Mouse (Mus musculus) liver, postnatal 0 days (tissue): ENCODE measurements at regions not wholly inside any gene's neighbourhood (a gene's known extent, or its start where the extent isn't known, plus 50 kb on each side); places are given as distances from the start of the nearest gene placed in this dataset.

Experiments
- ATAC-seq: fragments of 200-750 bp; cut with Nextera tagmentation; 2 replicates; pipeline ENCODE4 v1.8.0; 2017; ENCODE audit warnings: mild to moderate bottlenecking, moderate library complexity
- DNase-seq: peaks from one replicate; pipeline ENCODE4 v3.0.0-alpha.2; 2016
- H3K27ac ChIP-seq: fragments of 300-500 bp; sonication (generic); 2 replicates; pipeline ENCODE4 v1.5.1; 2014; ENCODE audit warnings: antibody characterized with exemption, moderate library complexity, mild to moderate bottlenecking, low read depth
- H3K27me3 ChIP-seq: fragments of 300-500 bp; sonication (generic); 2 replicates; pipeline ENCODE4 v1.6.1; 2014; ENCODE audit warnings: low read length, control low read depth, mixed read lengths; ENCODE audit not compliant: insufficient read depth
- H3K36me3 ChIP-seq: fragments of 300-500 bp; sonication (generic); replicated peaks from 2 replicates; pipeline ENCODE4 v1.6.1; 2014; ENCODE audit warnings: mild to moderate bottlenecking, control low read depth, low read length, moderate library complexity, mixed read lengths; ENCODE audit not compliant: insufficient read depth
- H3K4me1 ChIP-seq: fragments of 300-500 bp; sonication (generic); 2 replicates; pipeline ENCODE4 v1.6.1; 2014; ENCODE audit warnings: antibody characterized with exemption, mild to moderate bottlenecking, control low read depth; ENCODE audit not compliant: insufficient read depth
- H3K4me2 ChIP-seq: fragments of 300-500 bp; sonication (generic); 2 replicates; pipeline ENCODE4 v1.6.1; 2014; ENCODE audit warnings: low read depth, mild to moderate bottlenecking, low read length, moderate library complexity, mixed read lengths
- H3K4me3 ChIP-seq: fragments of 300-500 bp; sonication (generic); 2 replicates; pipeline ENCODE4 v1.5.1; 2014; ENCODE audit warnings: low read depth, low read length
- H3K9ac ChIP-seq: fragments of 300-500 bp; sonication (generic); replicated peaks from 2 replicates; pipeline ENCODE4 v1.6.1; 2014; ENCODE audit warnings: mild to moderate bottlenecking, moderate library complexity
- H3K9me3 ChIP-seq: fragments of 300-500 bp; sonication (generic); 2 replicates; pipeline ENCODE4 v1.6.1; 2016; ENCODE audit warnings: mild to moderate bottlenecking, control low read depth, low read length, mixed read lengths
- CTCF ChIP-seq: sonication (generic); IDR thresholded peaks from 2 replicates; pipeline ENCODE4 v1.5.1; 2016; ENCODE audit warnings: antibody characterized with exemption, low read depth
- EP300 ChIP-seq: IDR thresholded peaks from 2 replicates; pipeline ENCODE4 v1.6.1; 2016; ENCODE audit warnings: antibody characterized with exemption, low read depth, mild to moderate bottlenecking
- WGBS: fragments of 180-500 bp; shearing (Covaris S2); extraction: QIAGEN DNeasy Blood & Tissue Kit; methylation state at CpG from one replicate; pipeline ENCODE4 v1.1.7; 2014; ENCODE audit not compliant: insufficient replicate concordance; 5-methylcytosine and 5-hydroxymethylcytosine counted together

GRCm38 (mm10) chr9:34279906-34280305 lies 205.8 kb upstream of the Kirrel3 start:
- ATAC-seq, result no peak

GRCm38 (mm10) chr9:34280311-34281208 lies 205.1 kb upstream of the Kirrel3 start:
- Histone ChIP-seq H3K36me3 (no peaks in the 10 kb centered on the region), H3K4me1 (no peaks in the 10 kb centered on the region), H3K9me3 (no peaks in the 10 kb centered on the region), H3K9ac (no peak overlapping the region), H3K27me3 (no peaks in the 10 kb centered on the region), H3K27ac (no peak overlapping the region), H3K4me2 (no peak overlapping the region), H3K4me3 (no peak overlapping the region)
- DNase-seq (no peak), ATAC-seq (no peak)
- TF ChIP-seq CTCF, result no peak
- TF ChIP-seq EP300, result no peak
- WGBS, result 72% methylated on average over 11 of the region's 11 CpGs

More at GRCm38 (mm10) chr9:34279906-34280305, 205.8 kb upstream of the Kirrel3 start:
- no peaks in the 10 kb centered on the region for H3K4me1 ChIP-seq
- no peaks in the 10 kb centered on the region for H3K27me3 ChIP-seq
- H3K9me3 ChIP-seq, result no peaks in the 10 kb centered on the region
- no peaks in the 10 kb centered on the region for H3K36me3 ChIP-seq
- WGBS, result 49% methylated on average over 2 of the region's 2 CpGs
- TF ChIP-seq CTCF (no peak), EP300 (no peak)
- H3K4me2 ChIP-seq, result no peak overlapping the region
- H3K4me3 ChIP-seq, result no peak overlapping the region
- no peak for DNase-seq
- no peak overlapping the region for H3K27ac ChIP-seq
- no peak overlapping the region for H3K9ac ChIP-seq

GRCm38 (mm10) chr9:34323571-34323970 lies 162.1 kb upstream of the Kirrel3 start:
- no peak overlapping the region for H3K27ac ChIP-seq
- no peak overlapping the region for H3K4me3 ChIP-seq
- H3K4me2 ChIP-seq, result no peak overlapping the region

GRCm38 (mm10) chr9:34328723-34329122 lies 157.0 kb upstream of the Kirrel3 start:
- TF ChIP-seq CTCF (0 out of 2 replicates have a peak, but pooled peaks have one; percentile 9), EP300 (no peak)
- H3K9me3 ChIP-seq, result no peaks in the 10 kb centered on the region
- DNase-seq, result no peak
- H3K4me1 ChIP-seq, result no peaks in the 10 kb centered on the region
- H3K4me3 ChIP-seq, result no peak overlapping the region
- ATAC-seq, result no peak
- no peak overlapping the region for H3K4me2 ChIP-seq
- no peak overlapping the region for H3K9ac ChIP-seq
- 73% methylated on average over 1 of the region's 1 CpGs for WGBS
- H3K27ac ChIP-seq, result no peak overlapping the region
- H3K27me3 ChIP-seq, result no peaks in the 10 kb centered on the region
- no peaks in the 10 kb centered on the region for H3K36me3 ChIP-seq

More at GRCm38 (mm10) chr9:34323571-34323970, 162.1 kb upstream of the Kirrel3 start:
- WGBS, result 59% methylated on average over 1 of the region's 1 CpGs
- Histone ChIP-seq H3K9ac (no peak overlapping the region), H3K9me3 (no peaks in the 10 kb centered on the region), H3K36me3 (no peaks in the 10 kb centered on the region), H3K27me3 (no peaks in the 10 kb centered on the region), H3K4me1 (no peaks in the 10 kb centered on the region)
- ATAC-seq (no peak), DNase-seq (no peak)
- TF ChIP-seq CTCF, result no peak
- no peak for TF ChIP-seq EP300

GRCm38 (mm10) chr9:34334112-34334511 lies 151.6 kb upstream of the Kirrel3 start:
- H3K4me1 ChIP-seq, result no peaks in the 10 kb centered on the region
- ATAC-seq (no peak), DNase-seq (no peak)
- no peaks in the 10 kb centered on the region for H3K9me3 ChIP-seq
- H3K4me3 ChIP-seq, result no peak overlapping the region
- TF ChIP-seq CTCF, result no peak
- TF ChIP-seq EP300, result no peak
- no peak overlapping the region for H3K27ac ChIP-seq
- no peak overlapping the region for H3K4me2 ChIP-seq
- no peaks in the 10 kb centered on the region for H3K27me3 ChIP-seq
- H3K36me3 ChIP-seq, result no peaks in the 10 kb centered on the region
- no peak overlapping the region for H3K9ac ChIP-seq

- no peaks in the 10 kb centered on the region for H3K27me3 ChIP-seq
- DNase-seq (no peak), ATAC-seq (no peak)
- WGBS, result 67% methylated on average over 7 of the region's 7 CpGs
- H3K4me3 ChIP-seq, result no peak overlapping the region
- H3K36me3 ChIP-seq, result no peaks in the 10 kb centered on the region
- no peaks in the 10 kb centered on the region for H3K9me3 ChIP-seq
- H3K4me1 ChIP-seq, result no peaks in the 10 kb centered on the region
- TF ChIP-seq EP300, result no peak
- TF ChIP-seq CTCF, result no peak
- no peak overlapping the region for H3K4me2 ChIP-seq
- H3K27ac ChIP-seq, result no peak overlapping the region
- no peak overlapping the region for H3K9ac ChIP-seq
Observed at GRCm38 (mm10) chr9:34334555-34335468, 150.9 kb upstream of the Kirrel3 start.
